Mouse (Mus musculus): ENCODE measurements at regions not wholly inside any gene's neighbourhood (a gene's known extent, or its start where the extent isn't known, plus 50 kb on each side); places are given as distances from the start of the nearest gene placed in this dataset.

DNA sequence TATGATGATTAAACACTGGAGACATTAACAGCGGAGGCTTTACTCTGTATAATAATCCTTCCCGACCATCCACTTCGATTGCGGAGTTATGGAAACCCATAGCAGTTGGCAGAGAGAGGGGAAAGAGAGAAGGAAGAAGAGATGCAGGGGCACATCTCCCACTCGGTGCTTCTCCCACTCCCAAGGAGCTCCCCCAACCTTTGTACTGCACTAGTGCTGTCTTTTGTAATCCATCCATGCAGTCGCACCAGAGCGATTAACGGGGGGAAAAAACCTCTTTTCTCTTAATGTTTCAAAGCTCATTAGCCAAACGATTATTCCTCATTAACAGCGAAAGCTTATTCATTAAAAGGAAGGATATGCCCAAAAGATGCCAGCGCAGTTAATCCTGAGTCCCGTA lies 244.6 kb upstream of the Pmfbp1 start:
- Histone ChIP-seq H3K27me3 (ENCODE audit: control insufficient read depth, insufficient read depth, low read length) (no peaks in the 10 kb centered on the region), H3K4me3 (replicated peaks; ENCODE audit: low read length) (no peak overlapping the region), H3K9ac (ENCODE audit: low read depth, low read length, severe bottlenecking) (no peak overlapping the region), H3K36me3 (ENCODE audit: control insufficient read depth, insufficient read depth, low read length) (no peaks in the 10 kb centered on the region), H3K4me1 (ENCODE audit: control insufficient read depth, insufficient read depth, low read length) (peaks cover 4% of the 10 kb centered on the region; the same call in 1 of the 2 replicates), H3K27ac (replicated peaks; ENCODE audit: low read depth, low read length) (no peak overlapping the region), H3K9me3 (ENCODE audit: control insufficient read depth, low read length) (no peaks in the 10 kb centered on the region), H3K4me2 (replicated peaks; ENCODE audit: low read depth, low read length, severe bottlenecking) (no peak overlapping the region)
- ATAC-seq (ENCODE audit: low FRiP score, low read depth) (no peak), DNase-seq (ENCODE audit: low spot score) (no peak)
- TF ChIP-seq POLR2A (IDR thresholded peaks at IDR 0.05; ENCODE audit: borderline replicate concordance, extremely low read depth, insufficient read depth, insufficient read length): no peak
- WGBS: 75% methylated on average over 12 of the region's 12 CpGs

- ATAC-seq (ENCODE audit: low FRiP score, low read depth) (no peak), DNase-seq (ENCODE audit: low spot score) (no peak)
- Histone ChIP-seq H3K27ac (replicated peaks; ENCODE audit: low read depth, low read length) (no peak overlapping the region), H3K4me3 (replicated peaks; ENCODE audit: low read length) (no peak overlapping the region), H3K9ac (ENCODE audit: low read depth, low read length, severe bottlenecking) (no peak overlapping the region), H3K27me3 (ENCODE audit: control insufficient read depth, insufficient read depth, low read length) (no peaks in the 10 kb centered on the region), H3K4me2 (replicated peaks; ENCODE audit: low read depth, low read length, severe bottlenecking) (no peak overlapping the region), H3K9me3 (ENCODE audit: control insufficient read depth, low read length) (no peaks in the 10 kb centered on the region), H3K4me1 (ENCODE audit: control insufficient read depth, insufficient read depth, low read length) (peaks cover 4% of the 10 kb centered on the region; the same call in 1 of the 2 replicates), H3K36me3 (ENCODE audit: control insufficient read depth, insufficient read depth, low read length) (no peaks in the 10 kb centered on the region)
- no peak for TF ChIP-seq POLR2A (IDR thresholded peaks at IDR 0.05; ENCODE audit: borderline replicate concordance, extremely low read depth, insufficient read depth, insufficient read length)
- WGBS: 80% methylated on average over 9 of the region's 9 CpGs
Observed at GRCm38 (mm10) chr8:109249691-109250090, 244.1 kb upstream of the Pmfbp1 start.

DNA sequence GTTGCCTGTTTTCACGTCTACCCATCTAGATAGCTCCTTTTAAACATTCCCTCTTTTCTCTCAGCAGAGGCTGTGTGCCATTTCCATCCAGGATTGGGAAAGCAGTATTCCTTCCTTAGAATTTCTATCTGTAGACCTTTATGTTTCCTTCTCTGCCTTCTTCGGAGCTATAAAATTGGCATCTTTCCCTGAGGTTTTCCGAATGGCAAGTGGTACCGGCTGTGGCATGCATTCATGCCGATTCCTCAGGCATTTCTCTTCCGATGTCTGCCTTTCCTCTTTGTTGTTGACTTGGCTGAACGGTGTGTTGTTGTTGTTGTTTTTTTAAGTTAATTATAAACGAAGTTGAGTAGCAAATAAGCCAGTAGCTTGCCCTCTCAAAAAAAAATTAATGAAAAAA lies 243.3 kb upstream of the Pmfbp1 start:
- 67% methylated on average over 8 of the region's 8 CpGs for WGBS
- DNase-seq (ENCODE audit: low spot score) (no peak), ATAC-seq (ENCODE audit: low FRiP score, low read depth) (no peak)
- Histone ChIP-seq H3K4me2 (replicated peaks; ENCODE audit: low read depth, low read length, severe bottlenecking) (no peak overlapping the region), H3K4me1 (ENCODE audit: control insufficient read depth, insufficient read depth, low read length) (peaks cover 4% of the 10 kb centered on the region; the same call in 1 of the 2 replicates), H3K27ac (replicated peaks; ENCODE audit: low read depth, low read length) (no peak overlapping the region), H3K9ac (ENCODE audit: low read depth, low read length, severe bottlenecking) (no peak overlapping the region), H3K27me3 (ENCODE audit: control insufficient read depth, insufficient read depth, low read length) (no peaks in the 10 kb centered on the region), H3K4me3 (replicated peaks; ENCODE audit: low read length) (no peak overlapping the region), H3K9me3 (ENCODE audit: control insufficient read depth, low read length) (no peaks in the 10 kb centered on the region), H3K36me3 (ENCODE audit: control insufficient read depth, insufficient read depth, low read length) (no peaks in the 10 kb centered on the region)
- TF ChIP-seq POLR2A (IDR thresholded peaks at IDR 0.05; ENCODE audit: borderline replicate concordance, extremely low read depth, insufficient read depth, insufficient read length): no peak

DNA sequence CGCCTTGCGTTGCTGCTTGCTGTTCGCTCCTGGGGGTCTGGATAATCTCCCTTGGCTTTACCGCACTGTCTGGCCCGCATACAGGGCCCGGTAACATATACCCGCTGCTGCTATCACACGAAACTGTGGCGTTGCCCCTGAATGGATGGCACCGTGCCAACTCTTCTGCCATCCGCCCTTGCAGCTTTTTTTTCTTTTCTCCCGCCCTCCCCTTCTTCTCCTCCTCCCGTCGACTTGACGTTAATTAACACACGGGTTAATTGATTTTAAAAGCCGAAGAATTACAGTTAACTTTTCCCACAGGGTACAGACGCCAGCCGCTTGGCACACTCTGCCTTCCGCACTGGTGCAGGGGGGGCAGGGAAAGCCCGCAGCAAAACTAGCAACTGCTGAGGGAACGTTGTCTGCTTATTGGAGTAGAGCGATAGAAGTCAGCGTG lies 242.4 kb upstream of the Pmfbp1 start:
- no peak for TF ChIP-seq POLR2A (IDR thresholded peaks at IDR 0.05; ENCODE audit: borderline replicate concordance, extremely low read depth, insufficient read depth, insufficient read length)
- peak overlapping the region; percentile 17; the same call in 1 of the 2 replicates for H3K4me3 ChIP-seq (replicated peaks; ENCODE audit: low read length)
- H3K36me3 ChIP-seq (ENCODE audit: control insufficient read depth, insufficient read depth, low read length): no peaks in the 10 kb centered on the region
- H3K4me1 ChIP-seq (ENCODE audit: control insufficient read depth, insufficient read depth, low read length): peaks cover 4% of the 10 kb centered on the region; the same call in 1 of the 2 replicates
- ATAC-seq (ENCODE audit: low FRiP score, low read depth) (no peak), DNase-seq (ENCODE audit: low spot score) (peak; percentile 16)
- 61% methylated on average over 24 of the region's 24 CpGs for WGBS
- H3K9ac ChIP-seq (ENCODE audit: low read depth, low read length, severe bottlenecking): no peak overlapping the region
- H3K4me2 ChIP-seq (replicated peaks; ENCODE audit: low read depth, low read length, severe bottlenecking): peak overlapping the region; percentile 36
- no peak overlapping the region for H3K27ac ChIP-seq (replicated peaks; ENCODE audit: low read depth, low read length)
- H3K27me3 ChIP-seq (ENCODE audit: control insufficient read depth, insufficient read depth, low read length): no peaks in the 10 kb centered on the region
- H3K9me3 ChIP-seq (ENCODE audit: control insufficient read depth, low read length): no peaks in the 10 kb centered on the region

GRCm38 (mm10) chr8:109252404-109252803 lies 241.4 kb upstream of the Pmfbp1 start:
- no peak overlapping the region for H3K4me2 ChIP-seq (replicated peaks; ENCODE audit: low read depth, low read length, severe bottlenecking)
- H3K27ac ChIP-seq (replicated peaks; ENCODE audit: low read depth, low read length): no peak overlapping the region
- 68% methylated on average over 4 of the region's 4 CpGs for WGBS
- ATAC-seq (ENCODE audit: low FRiP score, low read depth): no peak
- no peak overlapping the region for H3K9ac ChIP-seq (ENCODE audit: low read depth, low read length, severe bottlenecking)
- H3K4me1 ChIP-seq (ENCODE audit: control insufficient read depth, insufficient read depth, low read length): peaks cover 4% of the 10 kb centered on the region; the same call in 1 of the 2 replicates
- no peak overlapping the region for H3K4me3 ChIP-seq (replicated peaks; ENCODE audit: low read length)
- H3K36me3 ChIP-seq (ENCODE audit: control insufficient read depth, insufficient read depth, low read length): no peaks in the 10 kb centered on the region
- no peak for DNase-seq (ENCODE audit: low spot score)
- TF ChIP-seq POLR2A (IDR thresholded peaks at IDR 0.05; ENCODE audit: borderline replicate concordance, extremely low read depth, insufficient read depth, insufficient read length): no peak
- no peaks in the 10 kb centered on the region for H3K27me3 ChIP-seq (ENCODE audit: control insufficient read depth, insufficient read depth, low read length)
- no peaks in the 10 kb centered on the region for H3K9me3 ChIP-seq (ENCODE audit: control insufficient read depth, low read length)

GRCm38 (mm10) chr8:109279129-109279528 lies 214.7 kb upstream of the Pmfbp1 start:
- TF ChIP-seq POLR2A (IDR thresholded peaks at IDR 0.05; ENCODE audit: borderline replicate concordance, extremely low read depth, insufficient read depth, insufficient read length): no peak
- no peaks in the 10 kb centered on the region for H3K9me3 ChIP-seq (ENCODE audit: control insufficient read depth, low read length)
- 14% methylated on average over 5 of the region's 5 CpGs for WGBS
- H3K9ac ChIP-seq (ENCODE audit: low read depth, low read length, severe bottlenecking): no peak overlapping the region
- ATAC-seq (ENCODE audit: low FRiP score, low read depth) (peak; percentile 19; the same call in 1 of the 2 replicates), DNase-seq (ENCODE audit: low spot score) (peak; percentile 59)
- H3K4me1 ChIP-seq (ENCODE audit: control insufficient read depth, insufficient read depth, low read length): no peaks in the 10 kb centered on the region
- no peak overlapping the region for H3K27ac ChIP-seq (replicated peaks; ENCODE audit: low read depth, low read length)
- H3K4me2 ChIP-seq (replicated peaks; ENCODE audit: low read depth, low read length, severe bottlenecking): no peak overlapping the region
- no peaks in the 10 kb centered on the region for H3K27me3 ChIP-seq (ENCODE audit: control insufficient read depth, insufficient read depth, low read length)
- no peaks in the 10 kb centered on the region for H3K36me3 ChIP-seq (ENCODE audit: control insufficient read depth, insufficient read depth, low read length)
- H3K4me3 ChIP-seq (replicated peaks; ENCODE audit: low read length): no peak overlapping the region
